Mouse (Mus musculus): ENCODE measurements around the gene Ear14. TPM values are rescaled to one million over a fixed set of nuclear protein-coding genes. Genes with fewer than 3 reads are reported as not detected.
"Not testable (repeated sequence)": the region's sequence is repeated elsewhere in the genome, so short reads cannot be mapped to it uniquely, and the experiment has no call there.

The Ear14 gene
- polyA plus RNA-seq, 1 experiment: not detected

DNA sequence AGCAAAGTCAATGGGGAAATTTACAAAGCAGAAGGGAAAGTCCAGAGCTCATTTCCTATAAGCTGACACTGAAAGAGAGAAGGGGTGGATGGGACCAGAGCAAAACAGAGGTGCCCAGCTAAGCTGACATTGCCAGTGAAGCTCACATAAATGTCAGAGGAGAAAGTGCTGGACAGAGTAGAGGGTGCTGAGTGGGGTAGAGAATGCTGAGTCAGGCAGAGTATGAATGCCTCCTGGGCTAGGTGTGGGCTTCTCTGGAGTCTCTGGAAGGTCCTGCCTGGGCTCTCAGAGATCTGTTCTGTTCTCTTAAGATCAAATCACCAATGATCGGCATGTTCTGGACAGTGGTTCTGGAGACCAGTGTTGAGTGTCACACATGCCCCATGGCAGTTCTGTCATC lies 37.8 kb upstream of the Ear14 start:
- TF ChIP-seq CEBPB (IDR thresholded peaks at IDR 0.05; ENCODE audit: low read depth) (no peak), FOSL1 (IDR thresholded peaks at IDR 0.05; ENCODE audit: insufficient read depth, low read length, poor library complexity, severe bottlenecking) (no peak), MYOD1 (IDR thresholded peaks at IDR 0.05; ENCODE audit: control insufficient read depth, insufficient read length, low read depth) (no peak), MAX (IDR thresholded peaks at IDR 0.05) (no peak)
- H3K36me3 ChIP-seq (ENCODE audit: control insufficient read depth, insufficient read depth): no peaks in the 10 kb centered on the region
- H3K27me3 ChIP-seq (ENCODE audit: control insufficient read depth, insufficient read depth, insufficient read length): no peaks in the 10 kb centered on the region

DNA sequence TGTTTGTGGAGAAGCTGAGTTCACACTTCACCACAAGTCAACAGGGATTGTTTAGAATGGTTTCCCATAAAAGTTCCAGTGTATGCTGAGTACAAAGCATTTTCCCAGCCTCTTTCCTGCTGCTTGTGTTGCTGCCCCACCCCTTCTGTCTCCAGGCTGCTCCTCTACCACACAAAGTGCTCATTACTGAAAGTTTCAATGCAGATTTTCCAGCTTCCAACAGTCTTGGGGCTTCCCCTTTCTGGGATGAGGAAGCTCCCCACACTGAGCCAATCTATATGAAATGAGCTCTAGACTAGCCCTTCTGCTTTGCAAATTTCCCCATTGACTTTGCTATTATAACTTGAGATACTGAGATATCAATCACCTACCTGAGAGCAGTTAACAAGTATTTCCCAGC lies 37.1 kb upstream of the Ear14 start:
- no peaks in the 10 kb centered on the region for H3K79me2 ChIP-seq (ENCODE audit: control insufficient read depth, insufficient read depth)

More for the DNA sequence above, 37.8 kb upstream of the Ear14 start:
- Histone ChIP-seq H3K79me3 (ENCODE audit: low read depth) (no peaks in the 10 kb centered on the region), H3ac (ENCODE audit: control insufficient read depth, insufficient read length, low read depth) (no peak overlapping the region), H3K4me3 (ENCODE audit: insufficient read depth, poor library complexity, severe bottlenecking) (no peak overlapping the region), H3K79me2 (ENCODE audit: control insufficient read depth, insufficient read depth) (no peaks in the 10 kb centered on the region)

DNA sequence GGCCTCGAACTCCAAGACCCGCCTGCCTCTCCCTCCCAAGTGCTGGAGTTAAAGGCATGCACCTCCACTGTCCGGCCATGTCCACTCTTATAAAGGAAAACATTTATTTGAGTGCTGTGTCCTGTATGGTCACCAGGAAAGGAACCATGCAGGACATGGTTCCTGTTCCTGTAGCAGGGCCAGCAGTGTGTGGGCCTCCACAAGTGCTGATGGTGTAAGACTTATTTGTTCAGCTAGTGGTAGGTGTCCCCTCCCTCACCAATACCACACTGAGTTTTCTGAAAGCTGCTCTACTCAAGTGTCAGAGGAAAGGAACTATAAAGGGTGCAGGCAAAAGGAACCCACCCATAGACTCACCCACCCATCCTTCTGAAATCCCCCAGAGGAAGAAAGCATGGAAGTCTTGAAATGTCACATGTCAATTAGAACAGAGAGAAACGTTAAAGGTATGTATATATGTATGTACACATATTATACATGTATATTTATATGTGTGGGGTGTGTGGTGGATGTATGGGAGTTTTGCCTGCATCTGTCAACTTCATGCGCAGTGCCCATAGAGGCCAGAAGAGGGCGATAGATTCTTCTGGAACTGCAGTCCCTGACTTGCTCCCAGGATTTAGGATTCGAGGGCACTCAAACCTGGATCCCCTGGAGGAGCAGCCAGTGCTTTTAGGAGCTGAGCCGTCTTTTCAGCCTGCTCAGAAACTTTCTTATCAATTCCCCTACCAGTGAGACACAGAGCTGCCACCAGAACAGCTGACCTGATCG lies 30.9 kb upstream of the Ear14 start:
- H3ac ChIP-seq (ENCODE audit: control insufficient read depth, insufficient read length, low read depth); H3K79me2 ChIP-seq (ENCODE audit: control insufficient read depth, insufficient read depth); H3K27me3 ChIP-seq (ENCODE audit: control insufficient read depth, insufficient read depth, insufficient read length); H3K79me3 ChIP-seq (ENCODE audit: low read depth); H3K4me3 ChIP-seq (ENCODE audit: insufficient read depth, poor library complexity, severe bottlenecking); H3K36me3 ChIP-seq (ENCODE audit: control insufficient read depth, insufficient read depth): not testable (repeated sequence)

More for the DNA sequence above, 37.1 kb upstream of the Ear14 start:
- Histone ChIP-seq H3ac (ENCODE audit: control insufficient read depth, insufficient read length, low read depth) (no peak overlapping the region), H3K4me3 (ENCODE audit: insufficient read depth, poor library complexity, severe bottlenecking) (no peak overlapping the region), H3K27me3 (ENCODE audit: control insufficient read depth, insufficient read depth, insufficient read length) (no peaks in the 10 kb centered on the region), H3K36me3 (ENCODE audit: control insufficient read depth, insufficient read depth) (no peaks in the 10 kb centered on the region), H3K79me3 (ENCODE audit: low read depth) (no peaks in the 10 kb centered on the region)
- TF ChIP-seq CEBPB (IDR thresholded peaks at IDR 0.05; ENCODE audit: low read depth): no peak
- no peak for TF ChIP-seq CTCF (IDR thresholded peaks at IDR 0.05; ENCODE audit: control insufficient read depth, insufficient read depth, insufficient read length)
- TF ChIP-seq MAX (IDR thresholded peaks at IDR 0.05): no peak
- no peak for TF ChIP-seq MYOD1 (IDR thresholded peaks at IDR 0.05; ENCODE audit: control insufficient read depth, insufficient read length, low read depth)
- TF ChIP-seq MYOG (IDR thresholded peaks at IDR 0.05; ENCODE audit: control insufficient read depth, extremely low read depth, insufficient read length): no peak
- no peak for TF ChIP-seq USF1 (IDR thresholded peaks at IDR 0.05; ENCODE audit: low read depth)
- no peak for TF ChIP-seq FOSL1 (IDR thresholded peaks at IDR 0.05; ENCODE audit: insufficient read depth, low read length, poor library complexity, severe bottlenecking)

DNA sequence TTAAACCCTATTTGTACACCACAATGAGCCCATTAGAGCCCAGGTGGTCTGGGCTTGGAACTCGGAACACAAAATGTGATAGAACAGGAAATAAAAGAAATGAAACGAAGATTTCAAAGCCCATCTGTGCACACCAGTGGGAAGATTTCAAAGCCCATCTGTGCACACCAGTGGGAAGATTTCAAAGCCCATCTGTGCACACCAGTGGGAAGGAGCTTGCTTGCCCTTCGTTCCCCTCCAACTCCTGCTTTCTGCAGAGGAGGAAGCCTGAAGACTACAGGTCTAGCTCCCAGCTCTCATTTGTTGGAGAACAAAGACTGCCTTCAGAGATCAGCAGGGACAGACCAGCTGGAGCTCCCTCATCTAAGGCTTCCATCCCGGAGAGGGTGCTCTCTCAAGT lies 30.2 kb upstream of the Ear14 start:
- not testable (repeated sequence) for H3K36me3 ChIP-seq (ENCODE audit: control insufficient read depth, insufficient read depth); H3K79me2 ChIP-seq (ENCODE audit: control insufficient read depth, insufficient read depth); H3K4me3 ChIP-seq (ENCODE audit: insufficient read depth, poor library complexity, severe bottlenecking); H3K79me3 ChIP-seq (ENCODE audit: low read depth); H3K27me3 ChIP-seq (ENCODE audit: control insufficient read depth, insufficient read depth, insufficient read length); H3ac ChIP-seq (ENCODE audit: control insufficient read depth, insufficient read length, low read depth)

DNA sequence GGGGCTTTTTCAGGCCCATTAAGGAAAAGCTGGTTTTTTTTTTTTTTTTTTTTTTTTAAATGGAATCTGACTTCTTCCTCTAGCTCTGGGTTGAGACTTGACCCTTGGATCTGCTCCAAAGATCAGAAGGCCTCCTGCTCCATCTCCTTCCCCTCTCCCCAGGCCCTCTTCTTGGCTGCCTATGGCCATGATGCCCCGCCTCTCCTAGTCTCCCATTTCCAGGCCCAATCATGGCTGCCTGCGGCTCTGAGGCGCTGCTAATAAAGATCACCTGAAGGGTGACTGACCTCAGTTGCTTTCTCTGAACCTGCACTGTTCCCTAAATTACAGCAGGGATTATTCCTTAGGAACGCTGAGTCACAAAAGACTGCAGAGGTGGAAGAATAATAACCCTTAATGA lies 29.3 kb upstream of the Ear14 start:
- Histone ChIP-seq H3ac (ENCODE audit: control insufficient read depth, insufficient read length, low read depth) (no peak overlapping the region), H3K27me3 (ENCODE audit: control insufficient read depth, insufficient read depth, insufficient read length) (no peaks in the 10 kb centered on the region), H3K79me3 (ENCODE audit: low read depth) (no peaks in the 10 kb centered on the region), H3K79me2 (ENCODE audit: control insufficient read depth, insufficient read depth) (no peaks in the 10 kb centered on the region), H3K36me3 (ENCODE audit: control insufficient read depth, insufficient read depth) (no peaks in the 10 kb centered on the region), H3K4me3 (ENCODE audit: insufficient read depth, poor library complexity, severe bottlenecking) (no peak overlapping the region)
- TF ChIP-seq USF1 (IDR thresholded peaks at IDR 0.05; ENCODE audit: low read depth): no peak
- no peak for TF ChIP-seq CTCF (IDR thresholded peaks at IDR 0.05; ENCODE audit: control insufficient read depth, insufficient read depth, insufficient read length)
- TF ChIP-seq CEBPB (IDR thresholded peaks at IDR 0.05; ENCODE audit: low read depth): no peak
- no peak for TF ChIP-seq MAX (IDR thresholded peaks at IDR 0.05)
- no peak for TF ChIP-seq MYOG (IDR thresholded peaks at IDR 0.05; ENCODE audit: control insufficient read depth, extremely low read depth, insufficient read length)
- TF ChIP-seq MYOD1 (IDR thresholded peaks at IDR 0.05; ENCODE audit: control insufficient read depth, insufficient read length, low read depth): no peak
- TF ChIP-seq FOSL1 (IDR thresholded peaks at IDR 0.05; ENCODE audit: insufficient read depth, low read length, poor library complexity, severe bottlenecking): no peak

DNA sequence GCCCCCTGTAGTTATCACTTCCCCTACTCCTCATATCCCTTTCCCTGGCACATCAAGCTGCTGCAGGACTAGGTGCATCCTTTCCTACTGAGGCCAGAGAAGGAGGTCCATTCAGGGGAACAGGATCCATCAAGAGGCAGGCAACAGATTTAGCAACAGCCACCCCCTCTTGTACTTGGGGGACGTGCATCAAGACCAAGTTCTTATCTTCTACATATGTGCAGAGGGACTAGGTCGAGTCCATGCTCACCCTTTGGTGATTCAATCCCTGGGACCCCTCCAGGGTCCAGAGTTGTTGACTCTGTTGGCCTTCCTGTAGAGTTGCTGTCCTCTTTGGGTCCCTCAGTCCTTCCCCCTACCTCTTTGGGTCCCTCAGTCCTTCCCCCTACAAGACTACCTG lies 22.1 kb upstream of the Ear14 start:
- H3K79me2 ChIP-seq (ENCODE audit: control insufficient read depth, insufficient read depth); H3ac ChIP-seq (ENCODE audit: control insufficient read depth, insufficient read length, low read depth); H3K79me3 ChIP-seq (ENCODE audit: low read depth); H3K27me3 ChIP-seq (ENCODE audit: control insufficient read depth, insufficient read depth, insufficient read length); H3K36me3 ChIP-seq (ENCODE audit: control insufficient read depth, insufficient read depth); H3K4me3 ChIP-seq (ENCODE audit: insufficient read depth, poor library complexity, severe bottlenecking): not testable (repeated sequence)

DNA sequence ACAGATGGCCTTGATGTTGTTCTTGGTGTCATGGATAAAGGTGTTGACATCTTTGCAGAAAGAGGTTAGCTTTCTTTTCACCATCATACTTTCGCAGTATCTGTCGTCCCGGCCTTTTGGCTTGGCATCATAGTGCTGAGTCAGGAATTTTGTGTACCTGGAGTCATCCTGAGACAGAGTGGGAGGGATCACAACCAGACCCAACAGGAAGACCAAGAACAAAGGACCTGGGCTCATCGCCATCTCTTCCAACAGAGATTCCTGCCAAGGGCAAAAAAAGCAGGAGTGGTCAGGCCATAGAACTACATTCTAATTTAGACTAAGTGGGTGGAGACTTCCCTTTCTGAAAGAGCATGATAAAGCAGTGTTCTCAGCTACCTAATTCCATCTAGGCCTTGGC lies 7.5 kb upstream of the Ear14 start:
- Histone ChIP-seq H3K79me2 (ENCODE audit: control insufficient read depth, insufficient read depth) (no peaks in the 10 kb centered on the region), H3ac (ENCODE audit: control insufficient read depth, insufficient read length, low read depth) (no peak overlapping the region), H3K4me3 (ENCODE audit: insufficient read depth, poor library complexity, severe bottlenecking) (no peak overlapping the region), H3K36me3 (ENCODE audit: control insufficient read depth, insufficient read depth) (no peaks in the 10 kb centered on the region), H3K79me3 (ENCODE audit: low read depth) (no peaks in the 10 kb centered on the region), H3K27me3 (ENCODE audit: control insufficient read depth, insufficient read depth, insufficient read length) (no peaks in the 10 kb centered on the region)
- TF ChIP-seq CTCF (IDR thresholded peaks at IDR 0.05; ENCODE audit: control insufficient read depth, insufficient read depth, insufficient read length) (no peak), USF1 (IDR thresholded peaks at IDR 0.05; ENCODE audit: low read depth) (no peak), MAX (IDR thresholded peaks at IDR 0.05) (no peak), MYOG (IDR thresholded peaks at IDR 0.05; ENCODE audit: control insufficient read depth, extremely low read depth, insufficient read length) (no peak), CEBPB (IDR thresholded peaks at IDR 0.05; ENCODE audit: low read depth) (no peak), MYOD1 (IDR thresholded peaks at IDR 0.05; ENCODE audit: control insufficient read depth, insufficient read length, low read depth) (no peak), FOSL1 (IDR thresholded peaks at IDR 0.05; ENCODE audit: insufficient read depth, low read length, poor library complexity, severe bottlenecking) (no peak)
